Mouse (Mus musculus): Measurements from ENCODE around the gene Bfsp2. TPM values are rescaled to one million over a fixed set of nuclear protein-coding genes. Genes with fewer than 3 reads are reported as not detected.

Gene Bfsp2
- polyA plus RNA-seq, 1 experiment from 2014 or later: 2.3 TPM

- Histone ChIP-seq H3K4me1 (peaks cover 33% of the 10 kb centered on the region), H3K9me3 (no peaks in the 10 kb centered on the region), H3K4me3 (no peak overlapping the region), H3K27me3 (no peaks in the 10 kb centered on the region), H3K27ac (no peak overlapping the region), H3K9ac (no peak overlapping the region), H3K4me2 (replicated peaks) (no peak overlapping the region), H3K36me3 (no peaks in the 10 kb centered on the region)
- no peak for ATAC-seq (ENCODE audit: low FRiP score, low read depth)
- 85% methylated on average over 6 of the region's 6 CpGs for WGBS
These were observed 4.8 kb downstream of the Bfsp2 start for GRCm38 (mm10) chr9:103475414-103475813.

- Histone ChIP-seq H3K9me3 (no peaks in the 10 kb centered on the region), H3K36me3 (no peaks in the 10 kb centered on the region), H3K4me3 (no peak overlapping the region), H3K27me3 (no peaks in the 10 kb centered on the region), H3K4me2 (replicated peaks) (peak overlapping the region; percentile 34), H3K27ac (no peak overlapping the region; the same call in 1 of the 2 replicates), H3K9ac (no peak overlapping the region), H3K4me1 (peaks cover 28% of the 10 kb centered on the region)
- WGBS: 19% methylated on average over 13 of the region's 13 CpGs
- no peak; the same call in 1 of the 2 replicates for ATAC-seq (ENCODE audit: low FRiP score, low read depth)
These were observed 6.1 kb downstream of the Bfsp2 start for GRCm38 (mm10) chr9:103473915-103474688.

GRCm38 (mm10) chr9:103471784-103472183 is 8.4 kb downstream of the Bfsp2 start:
- no peaks in the 10 kb centered on the region for H3K36me3 ChIP-seq
- peaks cover 28% of the 10 kb centered on the region for H3K4me1 ChIP-seq
- peak overlapping the region; percentile 43 for H3K4me2 ChIP-seq (replicated peaks)
- no peaks in the 10 kb centered on the region for H3K27me3 ChIP-seq
- no peak for ATAC-seq (ENCODE audit: low FRiP score, low read depth)
- WGBS: 11% methylated on average over 11 of the region's 11 CpGs
- H3K4me3 ChIP-seq: 0 out of 2 replicates have a peak overlapping the region, but pooled peaks have one; percentile 8
- H3K27ac ChIP-seq: no peak overlapping the region; the same call in 1 of the 2 replicates
- H3K9me3 ChIP-seq: no peaks in the 10 kb centered on the region
- H3K9ac ChIP-seq: no peak overlapping the region

- Histone ChIP-seq H3K9me3 (no peaks in the 10 kb centered on the region), H3K36me3 (no peaks in the 10 kb centered on the region), H3K27me3 (no peaks in the 10 kb centered on the region), H3K4me2 (replicated peaks) (no peak overlapping the region), H3K4me1 (peaks cover 30% of the 10 kb centered on the region), H3K27ac (no peak overlapping the region), H3K9ac (no peak overlapping the region), H3K4me3 (no peak overlapping the region)
- no peak for ATAC-seq (ENCODE audit: low FRiP score, low read depth)
- WGBS: 66% methylated on average over 5 of the region's 5 CpGs
These were observed 10.7 kb downstream of the Bfsp2 start for GRCm38 (mm10) chr9:103469516-103469915.

GRCm38 (mm10) chr9:103468911-103469310 is 11.3 kb downstream of the Bfsp2 start:
- no peak for ATAC-seq (ENCODE audit: low FRiP score, low read depth)
- 76% methylated on average over 7 of the region's 7 CpGs for WGBS
- H3K27me3 ChIP-seq: no peaks in the 10 kb centered on the region
- H3K4me3 ChIP-seq: no peak overlapping the region
- H3K4me2 ChIP-seq (replicated peaks): no peak overlapping the region
- H3K36me3 ChIP-seq: no peaks in the 10 kb centered on the region
- no peak overlapping the region for H3K9ac ChIP-seq
- H3K27ac ChIP-seq: no peak overlapping the region
- H3K9me3 ChIP-seq: no peaks in the 10 kb centered on the region
- H3K4me1 ChIP-seq: peaks cover 24% of the 10 kb centered on the region

GRCm38 (mm10) chr9:103465711-103466220 is 14.5 kb downstream of the Bfsp2 start:
- 64% methylated on average over 13 of the region's 13 CpGs for WGBS
- no peak for ATAC-seq (ENCODE audit: low FRiP score, low read depth)
- H3K9me3 ChIP-seq: no peaks in the 10 kb centered on the region

GRCm38 (mm10) chr9:103465293-103465692 is 14.9 kb downstream of the Bfsp2 start:
- no peak overlapping the region for H3K4me3 ChIP-seq
- H3K36me3 ChIP-seq: no peaks in the 10 kb centered on the region
- H3K4me1 ChIP-seq: peaks cover 4% of the 10 kb centered on the region; the same call in 1 of the 2 replicates
- H3K9me3 ChIP-seq: no peaks in the 10 kb centered on the region
- ATAC-seq (ENCODE audit: low FRiP score, low read depth): no peak
- 44% methylated on average over 1 of the region's 1 CpGs for WGBS
- no peak overlapping the region for H3K27ac ChIP-seq
- no peak overlapping the region for H3K9ac ChIP-seq
- H3K27me3 ChIP-seq: no peaks in the 10 kb centered on the region; the same call in 1 of the 2 replicates
- H3K4me2 ChIP-seq (replicated peaks): no peak overlapping the region

More at GRCm38 (mm10) chr9:103465711-103466220, 14.5 kb downstream of the Bfsp2 start:
- Histone ChIP-seq H3K27me3 (no peaks in the 10 kb centered on the region; the same call in 1 of the 2 replicates), H3K4me3 (no peak overlapping the region), H3K36me3 (no peaks in the 10 kb centered on the region), H3K4me1 (peaks cover 9% of the 10 kb centered on the region), H3K27ac (no peak overlapping the region), H3K9ac (no peak overlapping the region), H3K4me2 (replicated peaks) (no peak overlapping the region)

GRCm38 (mm10) chr9:103463833-103464232 is 16.4 kb downstream of the Bfsp2 start:
- peaks cover 7% of the 10 kb centered on the region for H3K4me1 ChIP-seq
- no peak overlapping the region for H3K4me2 ChIP-seq (replicated peaks)
- 69% methylated on average over 6 of the region's 6 CpGs for WGBS
- no peak for ATAC-seq (ENCODE audit: low FRiP score, low read depth)
- no peak overlapping the region for H3K4me3 ChIP-seq
- no peaks in the 10 kb centered on the region for H3K9me3 ChIP-seq
- no peak overlapping the region for H3K9ac ChIP-seq
- no peaks in the 10 kb centered on the region for H3K36me3 ChIP-seq
- no peaks in the 10 kb centered on the region; the same call in 1 of the 2 replicates for H3K27me3 ChIP-seq
- no peak overlapping the region for H3K27ac ChIP-seq

GRCm38 (mm10) chr9:103459839-103460238 is 20.4 kb downstream of the Bfsp2 start:
- H3K27me3 ChIP-seq: no peaks in the 10 kb centered on the region; the same call in 1 of the 2 replicates
- no peak overlapping the region for H3K4me3 ChIP-seq
- H3K27ac ChIP-seq: no peak overlapping the region
- ATAC-seq (ENCODE audit: low FRiP score, low read depth): no peak
- 48% methylated on average over 2 of the region's 2 CpGs for WGBS
- no peak overlapping the region for H3K9ac ChIP-seq
- peaks cover 6% of the 10 kb centered on the region; the same call in 1 of the 2 replicates for H3K4me1 ChIP-seq
- H3K9me3 ChIP-seq: no peaks in the 10 kb centered on the region
- H3K36me3 ChIP-seq: no peaks in the 10 kb centered on the region
- no peak overlapping the region for H3K4me2 ChIP-seq (replicated peaks)

GRCm38 (mm10) chr9:103459307-103459706 is 20.9 kb downstream of the Bfsp2 start:
- Histone ChIP-seq H3K9ac (no peak overlapping the region), H3K27ac (no peak overlapping the region), H3K4me3 (no peak overlapping the region), H3K4me1 (peaks cover 6% of the 10 kb centered on the region; the same call in 1 of the 2 replicates), H3K9me3 (no peaks in the 10 kb centered on the region), H3K4me2 (replicated peaks) (no peak overlapping the region), H3K27me3 (no peaks in the 10 kb centered on the region; the same call in 1 of the 2 replicates), H3K36me3 (no peaks in the 10 kb centered on the region)
- 84% methylated on average over 1 of the region's 1 CpGs for WGBS
- ATAC-seq (ENCODE audit: low FRiP score, low read depth): no peak

- Histone ChIP-seq H3K4me1 (no peaks in the 10 kb centered on the region), H3K4me2 (replicated peaks) (no peak overlapping the region), H3K27ac (no peak overlapping the region), H3K36me3 (no peaks in the 10 kb centered on the region), H3K4me3 (no peak overlapping the region), H3K9me3 (no peaks in the 10 kb centered on the region), H3K27me3 (no peaks in the 10 kb centered on the region; the same call in 1 of the 2 replicates), H3K9ac (no peak overlapping the region)
- no peak for ATAC-seq (ENCODE audit: low FRiP score, low read depth)
- 79% methylated on average over 6 of the region's 6 CpGs for WGBS
These were observed 30.6 kb downstream of the Bfsp2 start for GRCm38 (mm10) chr9:103449651-103450050.

- WGBS: 80% methylated on average over 7 of the region's 7 CpGs
- Histone ChIP-seq H3K9ac (no peak overlapping the region), H3K36me3 (no peaks in the 10 kb centered on the region), H3K27ac (no peak overlapping the region), H3K27me3 (no peaks in the 10 kb centered on the region; the same call in 1 of the 2 replicates), H3K4me2 (replicated peaks) (no peak overlapping the region), H3K4me1 (no peaks in the 10 kb centered on the region), H3K9me3 (no peaks in the 10 kb centered on the region), H3K4me3 (no peak overlapping the region)
- no peak for ATAC-seq (ENCODE audit: low FRiP score, low read depth)
These were observed 31.1 kb downstream of the Bfsp2 start for GRCm38 (mm10) chr9:103449092-103449491.

Measured in limb, embryonic 13.5 days (tissue).